In genomic region chr15:103378665-103379356, GRCm38 (mm10) we compare ENCODE assay signal across 10 mouse cellular contexts. TPM values are rescaled to one million over a fixed set of nuclear protein-coding genes. Genes with fewer than 3 reads are reported as not detected.
DNase-seq lines count a peak whose midpoint lies in the region; ATAC-seq and TF ChIP-seq lines count a peak whose summit lies in the region.
"Had no signal": no experiment of that assay in that cellular context is flagged by ENCODE, and none has a peak within 500 bp of the region (broad histone marks: within the 10 kb centered on the region; RNA-seq: fewer than 3 reads in every experiment).

No protein-coding gene starts in this region.

- TF ChIP-seq CTCF in intestine, postnatal 0 days (IDR thresholded peaks at IDR 0.05; ENCODE audit: low read depth), result no peak

- peak; percentile 56 for ATAC-seq in intestine, embryonic 14.5 days (replicated peaks; ENCODE audit: low FRiP score, low TSS enrichment, low read depth)
- ATAC-seq in intestine, postnatal 0 days, result no peak
- ATAC-seq in heart, embryonic 14.5 days (ENCODE audit: insufficient number of reproducible peaks, insufficient read depth, low FRiP score, low read depth), result peak; percentile 41; the same call in 1 of the 2 replicates
- ATAC-seq in limb, embryonic 15.5 days (ENCODE audit: insufficient number of reproducible peaks, low FRiP score, low TSS enrichment, low read depth), result no peak
- ATAC-seq: forebrain, embryonic 13.5 days had no signal

- 32% methylated on average over 3 of the region's 3 CpGs for WGBS in intestine, embryonic 14.5 days
- 39% methylated on average over 3 of the region's 3 CpGs for WGBS in intestine, postnatal 0 days
- WGBS in heart, embryonic 14.5 days, result 19% methylated on average over 3 of the region's 3 CpGs
- WGBS in limb, embryonic 15.5 days, result 42% methylated on average over 3 of the region's 3 CpGs

- H3K27me3 ChIP-seq in intestine, embryonic 14.5 days (replicated peaks; ENCODE audit: control insufficient read depth, insufficient read depth, low read length), result no peaks in the 10 kb centered on the region
- no peaks in the 10 kb centered on the region for H3K27me3 ChIP-seq in intestine, postnatal 0 days (replicated peaks; ENCODE audit: control insufficient read depth, insufficient read depth, low read length)
- H3K27me3 ChIP-seq in heart, embryonic 14.5 days (ENCODE audit: control insufficient read depth, insufficient read depth, low read length), result no peaks in the 10 kb centered on the region
- H3K27me3 ChIP-seq in limb, embryonic 15.5 days, result no peaks in the 10 kb centered on the region
- H3K27me3 ChIP-seq: forebrain, embryonic 13.5 days had no signal

- no peaks in the 10 kb centered on the region for H3K36me3 ChIP-seq in intestine, embryonic 14.5 days (ENCODE audit: control insufficient read depth, insufficient read depth, low read length)
- no peaks in the 10 kb centered on the region for H3K36me3 ChIP-seq in intestine, postnatal 0 days (ENCODE audit: control insufficient read depth, insufficient read depth)
- H3K36me3 ChIP-seq in heart, embryonic 14.5 days (ENCODE audit: control insufficient read depth, insufficient read depth, low read length), result no peaks in the 10 kb centered on the region
- no peaks in the 10 kb centered on the region for H3K36me3 ChIP-seq in limb, embryonic 15.5 days

- no peak for DNase-seq in intestine, embryonic 14.5 days (ENCODE audit: low spot score)
- DNase-seq in NIH3T3 (ENCODE audit: low read depth), result peak; percentile 71
- DNase-seq in thymus, postnatal 10 days (ENCODE audit: low spot score in 2 of 2), result no peak
- no peak for DNase-seq in embryo, embryonic 9.5 days (ENCODE audit: extremely low spot score)
- DNase-seq: left cerebral cortex, postnatal 4 days; thymus, postnatal 4 days had no signal

- H3K4me3 ChIP-seq in intestine, embryonic 14.5 days (ENCODE audit: low read depth, low read length), result no peak overlapping the region
- H3K4me3 ChIP-seq in intestine, postnatal 0 days (ENCODE audit: low read depth, low read length), result no peak overlapping the region
- H3K4me3 ChIP-seq in heart, embryonic 14.5 days (ENCODE audit: control insufficient read depth in 1 of 2, insufficient read depth in 1 of 2, low read depth in 1 of 2, low read length in 2 of 2), result no peak overlapping the region
- no peak overlapping the region for H3K4me3 ChIP-seq in limb, embryonic 15.5 days
- H3K4me3 ChIP-seq: forebrain, embryonic 13.5 days had no signal

- H3K4me1 ChIP-seq in intestine, embryonic 14.5 days (replicated peaks; ENCODE audit: control insufficient read depth, insufficient read depth, low read length), result peaks cover 44% of the 10 kb centered on the region
- no peaks in the 10 kb centered on the region; the same call in 1 of the 2 replicates for H3K4me1 ChIP-seq in intestine, postnatal 0 days (replicated peaks; ENCODE audit: control insufficient read depth, insufficient read depth, low read length)
- H3K4me1 ChIP-seq in heart, embryonic 14.5 days (ENCODE audit: control insufficient read depth in 2 of 2, insufficient read depth in 2 of 2, low read length in 2 of 2), result peaks cover 38 to 55% of the 10 kb centered on the region in 2 experiments
- peaks cover 37% of the 10 kb centered on the region for H3K4me1 ChIP-seq in limb, embryonic 15.5 days

- no peaks in the 10 kb centered on the region for H3K9me3 ChIP-seq in intestine, embryonic 14.5 days (ENCODE audit: control insufficient read depth, low read length)
- no peaks in the 10 kb centered on the region for H3K9me3 ChIP-seq in intestine, postnatal 0 days (ENCODE audit: control insufficient read depth)
- H3K9me3 ChIP-seq in heart, embryonic 14.5 days (ENCODE audit: control insufficient read depth, low read length), result no peaks in the 10 kb centered on the region
- H3K9me3 ChIP-seq in limb, embryonic 15.5 days, result no peaks in the 10 kb centered on the region
- H3K9me3 ChIP-seq: forebrain, embryonic 13.5 days had no signal

- peak overlapping the region; percentile 87 for H3K27ac ChIP-seq in intestine, embryonic 14.5 days (ENCODE audit: low read depth)
- H3K27ac ChIP-seq in intestine, postnatal 0 days (ENCODE audit: low read depth, low read length), result no peak overlapping the region
- H3K27ac ChIP-seq in heart, embryonic 14.5 days (replicated peaks in 1 of 2; ENCODE audit: control insufficient read depth in 1 of 2, insufficient read depth in 1 of 2, low read depth in 2 of 2, low read length in 2 of 2), result peak overlapping the region; percentile 65 to 72
- H3K27ac ChIP-seq in limb, embryonic 15.5 days, result peak overlapping the region; percentile 75; the same call in 1 of the 2 replicates
- H3K27ac ChIP-seq: forebrain, embryonic 13.5 days had no signal

- no peak overlapping the region for H3K9ac ChIP-seq in intestine, embryonic 14.5 days (ENCODE audit: low read length)
- H3K9ac ChIP-seq in intestine, postnatal 0 days (ENCODE audit: low read depth, low read length), result no peak overlapping the region
- no peak overlapping the region; the same call in 1 of the 2 replicates for H3K9ac ChIP-seq in heart, embryonic 14.5 days (ENCODE audit: low read length)
- H3K9ac ChIP-seq in limb, embryonic 15.5 days, result no peak overlapping the region
- H3K9ac ChIP-seq: forebrain, embryonic 13.5 days had no signal

- 0 out of 2 replicates have a peak overlapping the region, but pooled peaks have one; percentile 23 for H3K4me2 ChIP-seq in intestine, embryonic 14.5 days (ENCODE audit: low read length)
- H3K4me2 ChIP-seq in intestine, postnatal 0 days (replicated peaks; ENCODE audit: low read depth), result no peak overlapping the region
- no peak overlapping the region for H3K4me2 ChIP-seq in heart, embryonic 14.5 days (ENCODE audit: low read length)
- H3K4me2 ChIP-seq in limb, embryonic 15.5 days, result no peak overlapping the region
- H3K4me2 ChIP-seq: forebrain, embryonic 13.5 days had no signal

RNA-seq across cellular contexts. Expression of gene Itga5, which starts 12.2 kb away (rescaled TPM):
- polyA plus RNA-seq in intestine, embryonic 14.5 days (2014; fragmentation: Nextera tagmentation; extraction: Ambion mirVana), result 64.9 and 69.4 TPM in 2 replicates
- polyA plus RNA-seq in intestine, postnatal 0 days (2015; fragmentation: Nextera tagmentation; extraction: Ambion mirVana), result 25.0 and 25.8 TPM in 2 replicates
- polyA plus RNA-seq in heart, embryonic 14.5 days (2014; fragmentation: Nextera tagmentation; extraction: Ambion mirVana), result 76.2 and 77.2 TPM in 2 replicates
- 62.0 and 64.9 TPM in 2 replicates for polyA plus RNA-seq in limb, embryonic 15.5 days (2015; fragmentation: Nextera tagmentation; extraction: Ambion mirVana)

RNA-seq across cellular contexts. Expression of gene Zfp385a, which starts 38.9 kb away (rescaled TPM):
- 7.2 and 7.5 TPM in 2 replicates for polyA plus RNA-seq in intestine, embryonic 14.5 days (2014; fragmentation: Nextera tagmentation; extraction: Ambion mirVana)
- polyA plus RNA-seq in intestine, postnatal 0 days (2015; fragmentation: Nextera tagmentation; extraction: Ambion mirVana), result 2.9 and 3.1 TPM in 2 replicates
- polyA plus RNA-seq in heart, embryonic 14.5 days (2014; fragmentation: Nextera tagmentation; extraction: Ambion mirVana), result 8.1 and 9.1 TPM in 2 replicates
- polyA plus RNA-seq in limb, embryonic 15.5 days (2015; fragmentation: Nextera tagmentation; extraction: Ambion mirVana), result 17.1 and 19.4 TPM in 2 replicates

RNA-seq across cellular contexts. Expression of gene Gtsf1, which starts 51.5 kb away (rescaled TPM):
- not detected in 2 replicates for polyA plus RNA-seq in intestine, embryonic 14.5 days (2014; fragmentation: Nextera tagmentation; extraction: Ambion mirVana)
- polyA plus RNA-seq in intestine, postnatal 0 days (2015; fragmentation: Nextera tagmentation; extraction: Ambion mirVana), result 0.23 TPM in 1 of 2 replicates, not detected in the other
- polyA plus RNA-seq in heart, embryonic 14.5 days (2014; fragmentation: Nextera tagmentation; extraction: Ambion mirVana), result 37.1 and 41.3 TPM in 2 replicates
- polyA plus RNA-seq in limb, embryonic 15.5 days (2015; fragmentation: Nextera tagmentation; extraction: Ambion mirVana), result not detected in 2 replicates
- polyA plus RNA-seq: forebrain, embryonic 13.5 days had no signal

Comparison
In these comparisons a context has a peak if more than half of its experiments do, and no peak if none do; other contexts are left out.
1. ATAC-seq: peak in intestine, embryonic 14.5 days (single experiment) and heart, embryonic 14.5 days (single experiment); none in intestine, postnatal 0 days (single experiment) and limb, embryonic 15.5 days (single experiment).
2. RNA of gene Gtsf1, which starts 51.5 kb away (polyA plus RNA-seq): 37.1 to 41.3 TPM in heart, embryonic 14.5 days; 0.23 TPM in intestine, postnatal 0 days, not detected in intestine, embryonic 14.5 days and not detected in limb, embryonic 15.5 days; every median in the first group is over 10 times any median in the second.